Mouse (Mus musculus): ENCODE data around the gene Rnf207. TPM values are rescaled to one million over a fixed set of nuclear protein-coding genes. Genes with fewer than 3 reads are reported as not detected.

The Rnf207 gene
- polyA plus RNA-seq, 1 experiment from 2014 or later: 1.1 TPM

- H3K4me1 ChIP-seq (ENCODE audit: control insufficient read depth, insufficient read depth, low read length): peaks cover 5% of the 10 kb centered on the region
- DNase-seq (ENCODE audit: low spot score, missing footprints) (no peak), ATAC-seq (ENCODE audit: low FRiP score) (peak; percentile 20; the same call in 1 of the 2 replicates)
- no peaks in the 10 kb centered on the region for H3K36me3 ChIP-seq (ENCODE audit: control insufficient read depth, insufficient read depth, low read length)
- H3K4me3 ChIP-seq (ENCODE audit: low read depth, low read length): no peak overlapping the region
- 34% methylated on average over 8 of the region's 8 CpGs for WGBS
- peaks cover 7% of the 10 kb centered on the region for H3K27me3 ChIP-seq (ENCODE audit: control insufficient read depth, insufficient read depth, low read length)
- no peak overlapping the region for H3K9ac ChIP-seq (ENCODE audit: low read length)
- H3K4me2 ChIP-seq: no peak overlapping the region
- no peak overlapping the region for H3K27ac ChIP-seq (ENCODE audit: low read depth, low read length)
- H3K9me3 ChIP-seq (ENCODE audit: control insufficient read depth, low read length): no peaks in the 10 kb centered on the region
Measured at GRCm38 (mm10) chr4:152350722-152351421, 32.1 kb upstream of the Rnf207 start.

- DNase-seq (ENCODE audit: low spot score, missing footprints) (no peak), ATAC-seq (ENCODE audit: low FRiP score) (no peak)
- Histone ChIP-seq H3K9me3 (ENCODE audit: control insufficient read depth, low read length) (no peaks in the 10 kb centered on the region), H3K36me3 (ENCODE audit: control insufficient read depth, insufficient read depth, low read length) (no peaks in the 10 kb centered on the region), H3K9ac (ENCODE audit: low read length) (peak overlapping the region; percentile 18; the same call in 1 of the 2 replicates), H3K4me2 (peak overlapping the region; percentile 15; the same call in 1 of the 2 replicates), H3K4me3 (ENCODE audit: low read depth, low read length) (no peak overlapping the region), H3K27ac (ENCODE audit: low read depth, low read length) (no peak overlapping the region), H3K4me1 (ENCODE audit: control insufficient read depth, insufficient read depth, low read length) (peaks cover 5% of the 10 kb centered on the region), H3K27me3 (ENCODE audit: control insufficient read depth, insufficient read depth, low read length) (peaks cover 7% of the 10 kb centered on the region)
- WGBS: 16% methylated on average over 14 of the region's 17 CpGs
Measured at GRCm38 (mm10) chr4:152349837-152350381, 31.1 kb upstream of the Rnf207 start.

GRCm38 (mm10) chr4:152345120-152345889 is 26.5 kb upstream of the Rnf207 start:
- no peak overlapping the region for H3K27ac ChIP-seq (ENCODE audit: low read depth, low read length)
- ATAC-seq (ENCODE audit: low FRiP score) (no peak), DNase-seq (ENCODE audit: low spot score, missing footprints) (no peak)
- WGBS: 64% methylated on average over 7 of the region's 7 CpGs
- H3K27me3 ChIP-seq (ENCODE audit: control insufficient read depth, insufficient read depth, low read length): peaks cover 13% of the 10 kb centered on the region
- H3K4me1 ChIP-seq (ENCODE audit: control insufficient read depth, insufficient read depth, low read length): peaks cover 3% of the 10 kb centered on the region; the same call in 1 of the 2 replicates
- no peak overlapping the region for H3K9ac ChIP-seq (ENCODE audit: low read length)
- H3K36me3 ChIP-seq (ENCODE audit: control insufficient read depth, insufficient read depth, low read length): no peaks in the 10 kb centered on the region
- no peak overlapping the region for H3K4me2 ChIP-seq
- no peak overlapping the region for H3K4me3 ChIP-seq (ENCODE audit: low read depth, low read length)
- no peaks in the 10 kb centered on the region for H3K9me3 ChIP-seq (ENCODE audit: control insufficient read depth, low read length)

GRCm38 (mm10) chr4:152344651-152345050 is 25.9 kb upstream of the Rnf207 start:
- 72% methylated on average over 7 of the region's 7 CpGs for WGBS
- peaks cover 19% of the 10 kb centered on the region for H3K27me3 ChIP-seq (ENCODE audit: control insufficient read depth, insufficient read depth, low read length)

GRCm38 (mm10) chr4:152343296-152343695 is 24.5 kb upstream of the Rnf207 start:
- ATAC-seq (ENCODE audit: low FRiP score): no peak

More at GRCm38 (mm10) chr4:152344651-152345050, 25.9 kb upstream of the Rnf207 start:
- H3K36me3 ChIP-seq (ENCODE audit: control insufficient read depth, insufficient read depth, low read length): no peaks in the 10 kb centered on the region
- no peak overlapping the region for H3K9ac ChIP-seq (ENCODE audit: low read length)
- no peak for ATAC-seq (ENCODE audit: low FRiP score)
- no peak overlapping the region for H3K4me2 ChIP-seq
- H3K9me3 ChIP-seq (ENCODE audit: control insufficient read depth, low read length): no peaks in the 10 kb centered on the region
- peaks cover 3% of the 10 kb centered on the region for H3K4me1 ChIP-seq (ENCODE audit: control insufficient read depth, insufficient read depth, low read length)
- H3K4me3 ChIP-seq (ENCODE audit: low read depth, low read length): no peak overlapping the region
- no peak for DNase-seq (ENCODE audit: low spot score, missing footprints)
- no peak overlapping the region for H3K27ac ChIP-seq (ENCODE audit: low read depth, low read length)

GRCm38 (mm10) chr4:152340584-152341284 is 21.9 kb upstream of the Rnf207 start:
- DNase-seq (ENCODE audit: low spot score, missing footprints) (peak; percentile 89), ATAC-seq (ENCODE audit: low FRiP score) (no peak)
- Histone ChIP-seq H3K4me3 (ENCODE audit: low read depth, low read length) (no peak overlapping the region), H3K9me3 (ENCODE audit: control insufficient read depth, low read length) (no peaks in the 10 kb centered on the region), H3K9ac (ENCODE audit: low read length) (no peak overlapping the region), H3K27ac (ENCODE audit: low read depth, low read length) (no peak overlapping the region), H3K27me3 (ENCODE audit: control insufficient read depth, insufficient read depth, low read length) (peaks cover 31% of the 10 kb centered on the region), H3K4me1 (ENCODE audit: control insufficient read depth, insufficient read depth, low read length) (peaks cover 14% of the 10 kb centered on the region), H3K4me2 (no peak overlapping the region), H3K36me3 (ENCODE audit: control insufficient read depth, insufficient read depth, low read length) (no peaks in the 10 kb centered on the region)
- WGBS: 38% methylated on average over 15 of the region's 15 CpGs

More at GRCm38 (mm10) chr4:152343296-152343695, 24.5 kb upstream of the Rnf207 start:
- 15% methylated on average over 5 of the region's 5 CpGs for WGBS
- Histone ChIP-seq H3K36me3 (ENCODE audit: control insufficient read depth, insufficient read depth, low read length) (no peaks in the 10 kb centered on the region), H3K27me3 (ENCODE audit: control insufficient read depth, insufficient read depth, low read length) (peaks cover 30% of the 10 kb centered on the region), H3K4me2 (no peak overlapping the region), H3K27ac (ENCODE audit: low read depth, low read length) (no peak overlapping the region), H3K9ac (ENCODE audit: low read length) (no peak overlapping the region), H3K4me1 (ENCODE audit: control insufficient read depth, insufficient read depth, low read length) (peaks cover 14% of the 10 kb centered on the region), H3K4me3 (ENCODE audit: low read depth, low read length) (no peak overlapping the region), H3K9me3 (ENCODE audit: control insufficient read depth, low read length) (no peaks in the 10 kb centered on the region)
- peak; percentile 91 for DNase-seq (ENCODE audit: low spot score, missing footprints)

GRCm38 (mm10) chr4:152339293-152339790 is 20.5 kb upstream of the Rnf207 start:
- peaks cover 5% of the 10 kb centered on the region; the same call in 1 of the 2 replicates for H3K36me3 ChIP-seq (ENCODE audit: control insufficient read depth, insufficient read depth, low read length)
- WGBS: under 1% methylated on average over 21 of the region's 26 CpGs
- H3K27ac ChIP-seq (ENCODE audit: low read depth, low read length): no peak overlapping the region
- ATAC-seq (ENCODE audit: low FRiP score) (peak; percentile 17; the same call in 1 of the 2 replicates), DNase-seq (ENCODE audit: low spot score, missing footprints) (peak; percentile 91)
- peak overlapping the region; percentile 100 for H3K4me2 ChIP-seq
- H3K4me1 ChIP-seq (ENCODE audit: control insufficient read depth, insufficient read depth, low read length): peaks cover 14% of the 10 kb centered on the region
- H3K9ac ChIP-seq (ENCODE audit: low read length): peak overlapping the region; percentile 61
- H3K9me3 ChIP-seq (ENCODE audit: control insufficient read depth, low read length): no peaks in the 10 kb centered on the region
- peaks cover 31% of the 10 kb centered on the region for H3K27me3 ChIP-seq (ENCODE audit: control insufficient read depth, insufficient read depth, low read length)
- H3K4me3 ChIP-seq (ENCODE audit: low read depth, low read length): peak overlapping the region; percentile 57

GRCm38 (mm10) chr4:152338419-152339292 is 19.9 kb upstream of the Rnf207 start, which contains the start of gene Chd5:
Gene Chd5 (plus strand): TSS chr4:152338651.
- Histone ChIP-seq H3K9me3 (ENCODE audit: control insufficient read depth, low read length) (no peaks in the 10 kb centered on the region), H3K36me3 (ENCODE audit: control insufficient read depth, insufficient read depth, low read length) (peaks cover 5% of the 10 kb centered on the region; the same call in 1 of the 2 replicates), H3K4me3 (ENCODE audit: low read depth, low read length) (peak within 1 kb of the TSS; percentile 57), H3K27ac (ENCODE audit: low read depth, low read length) (no peak within 1 kb of the TSS), H3K9ac (ENCODE audit: low read length) (peak within 1 kb of the TSS; percentile 61), H3K27me3 (ENCODE audit: control insufficient read depth, insufficient read depth, low read length) (peaks cover 31% of the 10 kb centered on the region), H3K4me1 (ENCODE audit: control insufficient read depth, insufficient read depth, low read length) (peaks cover 14% of the 10 kb centered on the region), H3K4me2 (peak within 1 kb of the TSS; percentile 100)
- DNase-seq (ENCODE audit: low spot score, missing footprints) (no peak), ATAC-seq (ENCODE audit: low FRiP score) (peak; percentile 23; the same call in 1 of the 2 replicates)
- 1% methylated on average over 64 of the region's 120 CpGs for WGBS

Measured in midbrain, embryonic 11.5 days (tissue).